Mouse (Mus musculus) E14TG2a.4 (cell line): ENCODE results near the gene Zfp467.

Source experiments
- CTCF ChIP-seq: conservative IDR thresholded peaks from 2 replicates; pipeline ENCODE4 v1.5.1; 2014; ENCODE audit warnings: low read length
- NANOG ChIP-seq: IDR thresholded peaks from 2 replicates; pipeline ENCODE4 v1.6.1; 2014; ENCODE audit warnings: borderline replicate concordance, low read length, mixed read lengths
- POU5F1 ChIP-seq: IDR thresholded peaks from 2 replicates; pipeline ENCODE4 v1.6.1; 2014; ENCODE audit warnings: low read length, borderline replicate concordance

- no peak for TF ChIP-seq CTCF
- TF ChIP-seq POU5F1 = no peak
- TF ChIP-seq NANOG = no peak
Measured at GRCm38 (mm10) chr6:48447929-48448328, 2.3 kb upstream of the Zfp467 start, which contains the start of gene Sspo.
